Mouse (Mus musculus) urinary bladder, adult 2 months (tissue): ENCODE measurements around the gene Auts2. TPM values are rescaled to one million over a fixed set of nuclear protein-coding genes. Genes with fewer than 3 reads are reported as not detected.

ENCODE experiments used
- DNase-seq: peaks from one replicate; pipeline ENCODE4 v3.0.0; 2022; ENCODE audit warnings: low spot score
- polyA plus RNA-seq: library from polyadenylated mRNA; depleted of rRNA; stranded (reverse); fragments of >200 nt; gene quantifications from 2 replicates; pipeline ENCODE4 v1.2.3, GENCODE M21; 2012

The Auts2 gene
- polyA plus RNA-seq, 1 experiment, result 15.1 TPM

GRCm38 (mm10) chr5:132323608-132324007, 219.5 kb downstream of the Auts2 start:
- DNase-seq, result no peak

- no peak for DNase-seq
Observed at GRCm38 (mm10) chr5:132322971-132323370, 220.2 kb downstream of the Auts2 start.

GRCm38 (mm10) chr5:132318026-132318765, 224.9 kb downstream of the Auts2 start:
- no peak for DNase-seq

GRCm38 (mm10) chr5:132316897-132317296, 226.2 kb downstream of the Auts2 start:
- no peak for DNase-seq

GRCm38 (mm10) chr5:132314300-132314699, 228.8 kb downstream of the Auts2 start:
- no peak for DNase-seq

GRCm38 (mm10) chr5:132307000-132307399, 236.1 kb downstream of the Auts2 start:
- no peak for DNase-seq

- DNase-seq, result no peak
Observed at GRCm38 (mm10) chr5:132305354-132305934, 237.7 kb downstream of the Auts2 start.

- no peak for DNase-seq
Observed at GRCm38 (mm10) chr5:132302778-132303177, 240.4 kb downstream of the Auts2 start.

GRCm38 (mm10) chr5:132300794-132301193, 242.3 kb downstream of the Auts2 start:
- no peak for DNase-seq

GRCm38 (mm10) chr5:132299716-132300115, 243.4 kb downstream of the Auts2 start:
- no peak for DNase-seq

GRCm38 (mm10) chr5:132298996-132299395, 244.1 kb downstream of the Auts2 start:
- DNase-seq, result no peak

- DNase-seq, result no peak
Observed at GRCm38 (mm10) chr5:132297309-132297708, 245.8 kb downstream of the Auts2 start.

GRCm38 (mm10) chr5:132294469-132294868, 248.7 kb downstream of the Auts2 start:
- DNase-seq, result no peak

- no peak for DNase-seq
Observed at GRCm38 (mm10) chr5:132292932-132293331, 250.2 kb downstream of the Auts2 start.

GRCm38 (mm10) chr5:132290606-132291535, 252.3 kb downstream of the Auts2 start:
- DNase-seq, result no peak

GRCm38 (mm10) chr5:132283741-132284140, 259.4 kb downstream of the Auts2 start:
- DNase-seq, result no peak

- no peak for DNase-seq
Observed at GRCm38 (mm10) chr5:132274098-132274898, 268.8 kb downstream of the Auts2 start.

- DNase-seq, result no peak
Observed at GRCm38 (mm10) chr5:132272132-132272531, 271.0 kb downstream of the Auts2 start.

- DNase-seq, result no peak
Observed at GRCm38 (mm10) chr5:132270896-132271295, 272.2 kb downstream of the Auts2 start.

GRCm38 (mm10) chr5:132270074-132270473, 273.1 kb downstream of the Auts2 start:
- DNase-seq, result no peak

- DNase-seq, result no peak
Observed at GRCm38 (mm10) chr5:132268351-132268967, 274.7 kb downstream of the Auts2 start.
